Comparison of ENCODE assay signal across 8 mouse cellular contexts in genomic region chr14:29721131-29721487, GRCm38 (mm10). TPM values are rescaled to one million over a fixed set of nuclear protein-coding genes. Genes with fewer than 3 reads are reported as not detected.
DNase-seq lines count a peak whose midpoint lies in the region; ATAC-seq and TF ChIP-seq lines count a peak whose summit lies in the region.
"Had no signal": no experiment of that assay in that cellular context is flagged by ENCODE, and none has a peak within 500 bp of the region (broad histone marks: within the 10 kb centered on the region; RNA-seq: fewer than 3 reads in every experiment).

No protein-coding gene starts in this region.

- ATAC-seq in liver, embryonic 11.5 days (replicated peaks; ENCODE audit: low FRiP score) = no peak
- ATAC-seq in forebrain, embryonic 11.5 days (replicated peaks; ENCODE audit: low FRiP score) = no peak; the same call in 1 of the 2 replicates
- ATAC-seq in limb, embryonic 11.5 days (ENCODE audit: insufficient number of reproducible peaks, low FRiP score, low TSS enrichment, low read depth) = no peak

- H3K4me2 ChIP-seq in liver, embryonic 11.5 days = peak overlapping the region; percentile 88
- peak overlapping the region; percentile 99 for H3K4me2 ChIP-seq in forebrain, embryonic 11.5 days (ENCODE audit: low read depth, low read length, severe bottlenecking)
- peak overlapping the region; percentile 99 for H3K4me2 ChIP-seq in limb, embryonic 11.5 days (ENCODE audit: low read depth, severe bottlenecking)

- peak overlapping the region; percentile 54 for H3K4me3 ChIP-seq in liver, embryonic 11.5 days (ENCODE audit: low read depth, low read length)
- H3K4me3 ChIP-seq in forebrain, embryonic 11.5 days (ENCODE audit: low read depth, low read length) = peak overlapping the region; percentile 61
- H3K4me3 ChIP-seq in limb, embryonic 11.5 days (ENCODE audit: low read depth, low read length) = peak overlapping the region; percentile 48
- peak overlapping the region; percentile 39 for H3K4me3 ChIP-seq in small intestine, adult 2 months (ENCODE audit: low read depth, low read length)

- no peaks in the 10 kb centered on the region for H3K36me3 ChIP-seq in liver, embryonic 11.5 days (ENCODE audit: control insufficient read depth, insufficient read depth, low read length)
- no peaks in the 10 kb centered on the region for H3K36me3 ChIP-seq in forebrain, embryonic 11.5 days (ENCODE audit: control insufficient read depth, insufficient read depth, low read length)
- no peaks in the 10 kb centered on the region for H3K36me3 ChIP-seq in limb, embryonic 11.5 days (ENCODE audit: control insufficient read depth, insufficient read depth, low read length)
- no peaks in the 10 kb centered on the region for H3K36me3 ChIP-seq in small intestine, adult 2 months (ENCODE audit: control insufficient read depth, insufficient read depth, low read length)

- 1% methylated on average over 11 of the region's 11 CpGs for WGBS in liver, embryonic 11.5 days
- 0% methylated on average over 11 of the region's 11 CpGs for WGBS in forebrain, embryonic 11.5 days
- WGBS in limb, embryonic 11.5 days = under 1% methylated on average over 11 of the region's 11 CpGs
- 2% methylated on average over 11 of the region's 11 CpGs for WGBS in small intestine, adult 2 months

- TF ChIP-seq CTCF in small intestine, adult 2 months (IDR thresholded peaks at IDR 0.05; ENCODE audit: extremely low read depth, insufficient read length, insufficient replicate concordance, low read depth, low read length) = no peak

- DNase-seq in liver, embryonic 11.5 days (ENCODE audit: low spot score) = no peak
- no peak for DNase-seq in liver
- DNase-seq in forebrain, embryonic 11.5 days (ENCODE audit: low spot score) = no peak
- no peak for DNase-seq in limb, embryonic 11.5 days (ENCODE audit: low spot score)
- DNase-seq in ovary, postnatal 36 days (ENCODE audit: low spot score) = no peak
- DNase-seq in thymus, postnatal 0 days (ENCODE audit: low spot score) = no peak

- H3K9me3 ChIP-seq in liver, embryonic 11.5 days (ENCODE audit: control insufficient read depth, low read length) = no peaks in the 10 kb centered on the region
- no peaks in the 10 kb centered on the region for H3K9me3 ChIP-seq in forebrain, embryonic 11.5 days (ENCODE audit: control insufficient read depth, low read length)
- H3K9me3 ChIP-seq in limb, embryonic 11.5 days (ENCODE audit: control insufficient read depth, low read length) = no peaks in the 10 kb centered on the region

- peaks cover 67% of the 10 kb centered on the region for H3K27me3 ChIP-seq in liver, embryonic 11.5 days (replicated peaks; ENCODE audit: control insufficient read depth, insufficient read depth, low read length)
- H3K27me3 ChIP-seq in forebrain, embryonic 11.5 days (ENCODE audit: control insufficient read depth, insufficient read depth, low read length) = peaks cover 45% of the 10 kb centered on the region
- H3K27me3 ChIP-seq in limb, embryonic 11.5 days (ENCODE audit: control insufficient read depth, insufficient read depth, low read length) = peaks cover 48% of the 10 kb centered on the region
- H3K27me3 ChIP-seq in small intestine, adult 2 months (ENCODE audit: control insufficient read depth, insufficient read depth, low read length) = peaks cover 27% of the 10 kb centered on the region

- no peak overlapping the region for H3K27ac ChIP-seq in liver, embryonic 11.5 days (ENCODE audit: low read depth, low read length)
- no peak overlapping the region for H3K27ac ChIP-seq in forebrain, embryonic 11.5 days (ENCODE audit: low read depth, low read length)
- H3K27ac ChIP-seq in limb, embryonic 11.5 days (replicated peaks; ENCODE audit: low read depth, low read length) = no peak overlapping the region
- no peak overlapping the region for H3K27ac ChIP-seq in small intestine, adult 2 months (ENCODE audit: insufficient read depth, low read depth, low read length)

- no peak overlapping the region for H3K9ac ChIP-seq in liver, embryonic 11.5 days (ENCODE audit: low read depth, low read length)
- peak overlapping the region; percentile 83 for H3K9ac ChIP-seq in forebrain, embryonic 11.5 days (ENCODE audit: low read length)
- no peak overlapping the region; the same call in 1 of the 2 replicates for H3K9ac ChIP-seq in limb, embryonic 11.5 days (ENCODE audit: low read length)

- TF ChIP-seq POLR2A in small intestine, adult 2 months (IDR thresholded peaks at IDR 0.05; ENCODE audit: low read depth, low read length) = no peak

- no peaks in the 10 kb centered on the region for H3K4me1 ChIP-seq in liver, embryonic 11.5 days (replicated peaks; ENCODE audit: control insufficient read depth, insufficient read depth, low read length)
- peaks cover 9% of the 10 kb centered on the region for H3K4me1 ChIP-seq in forebrain, embryonic 11.5 days (replicated peaks; ENCODE audit: control insufficient read depth, insufficient read depth, low read length)
- H3K4me1 ChIP-seq in limb, embryonic 11.5 days (ENCODE audit: control insufficient read depth, insufficient read depth, low read length) = 0 out of 2 replicates have a peak, but pooled peaks cover 6% of the 10 kb centered on the region
- H3K4me1 ChIP-seq in small intestine, adult 2 months (ENCODE audit: control insufficient read depth, insufficient read depth, insufficient read length, low read length) = peaks cover 3% of the 10 kb centered on the region; the same call in 1 of the 2 replicates

RNA-seq across cellular contexts. Expression of gene Cacna2d3, which starts 0.6 kb away (rescaled TPM):
- 0.81 and 0.90 TPM in 2 replicates for polyA plus RNA-seq in liver, embryonic 11.5 days (2014; fragmentation: Nextera tagmentation; extraction: Ambion mirVana)
- polyA plus RNA-seq in forebrain, embryonic 11.5 days (2014; fragmentation: Nextera tagmentation; extraction: Ambion mirVana) = 4.5 and 5.1 TPM in 2 replicates
- polyA plus RNA-seq in limb, embryonic 11.5 days (2014; fragmentation: Nextera tagmentation; extraction: Ambion mirVana) = 1.9 and 2.0 TPM in 2 replicates
- 0.20 and 0.27 TPM in 2 replicates for polyA plus RNA-seq in small intestine, adult 2 months (2012; rRNA removed)
- 0.09 and 0.16 TPM in 2 replicates for polyA plus RNA-seq in thymus, postnatal 0 days (2015; fragmentation: Nextera tagmentation; extraction: Ambion mirVana)
- polyA plus RNA-seq: liver, adult 2 months had no signal
